Mouse (Mus musculus): Measurements from ENCODE around the gene Als2. TPM values are rescaled to one million over a fixed set of nuclear protein-coding genes. Genes with fewer than 3 reads are reported as not detected.

Gene Als2
- polyA plus RNA-seq, 1 experiment from 2014 or later: 2.6 TPM

DNA sequence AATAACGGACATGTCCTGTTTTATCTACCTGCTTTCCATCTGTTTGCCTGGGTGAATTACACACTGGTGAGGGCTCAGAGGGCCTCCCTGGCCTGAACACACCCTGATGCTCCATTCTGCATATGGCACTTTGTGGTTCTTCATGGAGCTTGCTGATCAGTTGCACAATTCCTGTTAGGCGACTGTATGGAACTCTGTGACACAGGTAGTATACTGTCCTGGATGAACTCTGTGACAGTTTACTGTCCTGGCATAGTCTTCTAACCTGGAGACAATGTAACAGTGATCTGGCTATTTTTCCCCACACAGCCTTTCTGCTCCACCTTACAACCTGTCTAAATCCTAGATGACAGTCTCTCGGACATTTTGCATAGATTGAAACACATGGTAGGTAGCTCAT, 77.9 kb downstream of the Als2 start:
- no peak overlapping the region for H3K9ac ChIP-seq (ENCODE audit: low read depth, low read length)
- peaks cover 13% of the 10 kb centered on the region; the same call in 1 of the 2 replicates for H3K36me3 ChIP-seq (ENCODE audit: control insufficient read depth, insufficient read depth)
- H3K4me2 ChIP-seq (replicated peaks; ENCODE audit: low read depth): no peak overlapping the region
- no peak overlapping the region for H3K27ac ChIP-seq (ENCODE audit: low read depth, low read length)
- TF ChIP-seq CTCF (IDR thresholded peaks at IDR 0.05; ENCODE audit: low read depth): no peak
- H3K9me3 ChIP-seq (ENCODE audit: control insufficient read depth): no peaks in the 10 kb centered on the region
- no peaks in the 10 kb centered on the region for H3K27me3 ChIP-seq (replicated peaks; ENCODE audit: control insufficient read depth, insufficient read depth, low read length)
- no peaks in the 10 kb centered on the region for H3K4me1 ChIP-seq (replicated peaks; ENCODE audit: control insufficient read depth, insufficient read depth, low read length)
- ATAC-seq: no peak
- WGBS: 80% methylated on average over 3 of the region's 3 CpGs
- H3K4me3 ChIP-seq (ENCODE audit: low read depth, low read length): no peak overlapping the region

DNA sequence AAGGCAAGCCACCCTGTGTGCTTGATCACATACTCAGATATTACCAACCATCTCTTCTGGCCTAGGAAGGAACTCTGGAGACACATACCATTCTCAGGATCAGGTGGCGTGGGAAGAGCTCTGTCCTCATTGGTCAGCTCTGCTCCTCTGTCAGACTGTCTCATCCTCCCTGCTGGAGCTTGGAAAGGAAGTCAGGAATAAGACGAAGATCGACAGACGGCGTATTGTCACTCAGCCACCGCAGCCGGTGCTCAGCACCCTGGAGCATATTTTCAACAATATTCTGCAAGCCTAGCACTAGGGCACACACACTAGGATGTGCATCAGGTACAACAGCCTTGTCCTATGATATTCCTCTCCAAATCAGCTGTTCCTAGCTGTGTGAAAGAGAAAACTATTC, 78.5 kb downstream of the Als2 start:
- WGBS: 83% methylated on average over 7 of the region's 7 CpGs
- ATAC-seq: no peak
- H3K27me3 ChIP-seq (replicated peaks; ENCODE audit: control insufficient read depth, insufficient read depth, low read length): no peaks in the 10 kb centered on the region
- H3K27ac ChIP-seq (ENCODE audit: low read depth, low read length): no peak overlapping the region
- H3K4me3 ChIP-seq (ENCODE audit: low read depth, low read length): no peak overlapping the region
- no peak overlapping the region for H3K9ac ChIP-seq (ENCODE audit: low read depth, low read length)
- no peaks in the 10 kb centered on the region for H3K4me1 ChIP-seq (replicated peaks; ENCODE audit: control insufficient read depth, insufficient read depth, low read length)
- TF ChIP-seq CTCF (IDR thresholded peaks at IDR 0.05; ENCODE audit: low read depth): no peak
- no peak overlapping the region for H3K4me2 ChIP-seq (replicated peaks; ENCODE audit: low read depth)
- H3K36me3 ChIP-seq (ENCODE audit: control insufficient read depth, insufficient read depth): peaks cover 11% of the 10 kb centered on the region; the same call in 1 of the 2 replicates
- no peaks in the 10 kb centered on the region for H3K9me3 ChIP-seq (ENCODE audit: control insufficient read depth)

DNA sequence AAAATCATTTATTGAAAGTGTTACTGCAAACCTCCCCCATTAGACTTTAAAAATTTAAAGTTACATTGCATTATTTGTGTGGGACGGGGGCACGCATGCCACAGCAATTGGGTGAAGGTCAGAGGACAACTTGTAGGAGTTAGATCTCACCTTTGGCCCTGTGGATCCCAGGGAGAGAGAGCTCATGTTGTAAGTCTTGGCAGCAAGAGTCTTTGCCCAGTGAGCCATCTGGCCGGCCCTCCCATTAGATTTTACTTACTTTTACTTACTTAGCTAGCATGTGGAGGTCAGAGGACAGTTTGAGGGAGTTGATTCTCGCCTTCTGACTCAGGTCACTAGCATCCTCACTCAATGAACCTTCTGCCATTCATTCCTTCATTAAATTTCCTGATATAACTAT, 79.2 kb downstream of the Als2 start:
- Histone ChIP-seq H3K27me3 (replicated peaks; ENCODE audit: control insufficient read depth, insufficient read depth, low read length) (no peaks in the 10 kb centered on the region), H3K4me2 (replicated peaks; ENCODE audit: low read depth) (no peak overlapping the region), H3K4me3 (ENCODE audit: low read depth, low read length) (no peak overlapping the region), H3K4me1 (replicated peaks; ENCODE audit: control insufficient read depth, insufficient read depth, low read length) (no peaks in the 10 kb centered on the region), H3K9me3 (ENCODE audit: control insufficient read depth) (no peaks in the 10 kb centered on the region), H3K9ac (ENCODE audit: low read depth, low read length) (no peak overlapping the region), H3K27ac (ENCODE audit: low read depth, low read length) (no peak overlapping the region), H3K36me3 (ENCODE audit: control insufficient read depth, insufficient read depth) (peaks cover 4% of the 10 kb centered on the region; the same call in 1 of the 2 replicates)
- no peak for ATAC-seq
- 78% methylated on average over 4 of the region's 4 CpGs for WGBS
- TF ChIP-seq CTCF (IDR thresholded peaks at IDR 0.05; ENCODE audit: low read depth): no peak

DNA sequence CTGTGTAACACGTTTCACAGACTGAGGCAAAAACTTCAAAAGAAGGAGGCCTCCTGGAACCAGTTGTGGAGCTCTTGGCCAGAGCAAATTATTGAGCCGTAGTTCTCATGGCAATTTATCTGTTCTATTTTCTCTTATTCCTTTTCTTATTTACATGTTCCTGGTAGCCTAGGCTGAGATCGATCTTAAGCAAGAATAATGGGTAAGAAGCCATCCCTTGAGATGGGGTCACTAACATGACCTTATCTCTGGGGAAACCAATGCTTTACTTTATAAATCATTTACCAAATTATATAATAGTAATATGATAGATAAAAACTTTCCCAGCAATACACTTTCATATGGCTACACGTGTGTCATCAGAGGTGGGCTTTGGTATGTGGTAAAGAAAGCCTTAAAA, 84.7 kb downstream of the Als2 start:
- Histone ChIP-seq H3K27ac (ENCODE audit: low read depth, low read length) (no peak overlapping the region), H3K9me3 (ENCODE audit: control insufficient read depth) (no peaks in the 10 kb centered on the region), H3K27me3 (replicated peaks; ENCODE audit: control insufficient read depth, insufficient read depth, low read length) (no peaks in the 10 kb centered on the region), H3K4me3 (ENCODE audit: low read depth, low read length) (no peak overlapping the region), H3K36me3 (ENCODE audit: control insufficient read depth, insufficient read depth) (no peaks in the 10 kb centered on the region), H3K4me1 (replicated peaks; ENCODE audit: control insufficient read depth, insufficient read depth, low read length) (no peaks in the 10 kb centered on the region), H3K4me2 (replicated peaks; ENCODE audit: low read depth) (no peak overlapping the region), H3K9ac (ENCODE audit: low read depth, low read length) (no peak overlapping the region)
- no peak for TF ChIP-seq CTCF (IDR thresholded peaks at IDR 0.05; ENCODE audit: low read depth)
- no peak for ATAC-seq
- WGBS: 47% methylated on average over 4 of the region's 4 CpGs

DNA sequence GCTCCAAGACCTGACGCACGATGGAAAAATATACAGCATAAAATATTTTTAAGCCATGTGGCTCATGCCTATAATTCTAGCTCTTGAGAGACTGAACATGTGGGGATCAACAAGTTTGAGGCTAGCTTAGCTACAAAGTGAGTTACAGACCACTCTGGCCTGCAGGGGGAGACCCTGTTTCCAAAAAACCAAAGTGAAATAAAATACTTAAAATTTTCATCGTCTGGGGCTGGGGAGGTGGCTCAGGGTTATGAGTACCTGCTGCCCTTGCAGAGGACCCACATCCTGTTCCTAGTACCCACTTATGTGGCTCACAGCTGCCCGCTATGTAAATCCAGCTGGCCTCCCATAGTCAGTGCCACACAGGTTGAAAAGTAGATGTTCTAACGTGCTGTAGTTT, 86.5 kb downstream of the Als2 start:
- 77% methylated on average over 5 of the region's 5 CpGs for WGBS
- Histone ChIP-seq H3K27me3 (replicated peaks; ENCODE audit: control insufficient read depth, insufficient read depth, low read length) (no peaks in the 10 kb centered on the region), H3K4me3 (ENCODE audit: low read depth, low read length) (no peak overlapping the region), H3K4me2 (replicated peaks; ENCODE audit: low read depth) (no peak overlapping the region), H3K4me1 (replicated peaks; ENCODE audit: control insufficient read depth, insufficient read depth, low read length) (no peaks in the 10 kb centered on the region), H3K27ac (ENCODE audit: low read depth, low read length) (no peak overlapping the region), H3K9me3 (ENCODE audit: control insufficient read depth) (no peaks in the 10 kb centered on the region), H3K9ac (ENCODE audit: low read depth, low read length) (no peak overlapping the region), H3K36me3 (ENCODE audit: control insufficient read depth, insufficient read depth) (no peaks in the 10 kb centered on the region)
- no peak for TF ChIP-seq CTCF (IDR thresholded peaks at IDR 0.05; ENCODE audit: low read depth)
- no peak for ATAC-seq

DNA sequence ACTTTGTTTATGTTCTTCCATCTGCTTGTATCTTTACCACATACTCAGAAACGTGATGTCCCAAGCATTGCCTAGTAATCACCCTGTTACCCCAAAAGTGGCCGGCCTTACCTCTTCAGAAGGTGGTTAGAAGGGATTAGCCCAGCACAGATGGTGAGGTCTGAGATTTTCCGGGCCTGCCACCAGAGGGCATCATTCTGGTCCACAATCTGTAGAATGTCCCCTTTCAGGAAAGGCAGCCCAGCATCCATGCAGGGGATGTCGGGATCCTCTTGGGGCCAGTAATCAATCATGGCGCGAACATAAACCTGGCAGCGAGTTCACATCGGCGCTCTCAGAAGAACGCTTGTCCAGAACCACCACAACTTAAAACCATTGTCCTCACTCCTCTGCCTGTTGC, 92.5 kb downstream of the Als2 start:
- no peaks in the 10 kb centered on the region for H3K4me1 ChIP-seq (replicated peaks; ENCODE audit: control insufficient read depth, insufficient read depth, low read length)
- no peaks in the 10 kb centered on the region for H3K36me3 ChIP-seq (ENCODE audit: control insufficient read depth, insufficient read depth)
- no peak overlapping the region for H3K9ac ChIP-seq (ENCODE audit: low read depth, low read length)
- ATAC-seq: no peak
- no peak overlapping the region for H3K4me2 ChIP-seq (replicated peaks; ENCODE audit: low read depth)
- TF ChIP-seq CTCF (IDR thresholded peaks at IDR 0.05; ENCODE audit: low read depth): peak; percentile 73
- H3K27ac ChIP-seq (ENCODE audit: low read depth, low read length): no peak overlapping the region
- no peaks in the 10 kb centered on the region for H3K27me3 ChIP-seq (replicated peaks; ENCODE audit: control insufficient read depth, insufficient read depth, low read length)
- H3K9me3 ChIP-seq (ENCODE audit: control insufficient read depth): no peaks in the 10 kb centered on the region
- H3K4me3 ChIP-seq (ENCODE audit: low read depth, low read length): no peak overlapping the region
- WGBS: 70% methylated on average over 10 of the region's 10 CpGs

DNA sequence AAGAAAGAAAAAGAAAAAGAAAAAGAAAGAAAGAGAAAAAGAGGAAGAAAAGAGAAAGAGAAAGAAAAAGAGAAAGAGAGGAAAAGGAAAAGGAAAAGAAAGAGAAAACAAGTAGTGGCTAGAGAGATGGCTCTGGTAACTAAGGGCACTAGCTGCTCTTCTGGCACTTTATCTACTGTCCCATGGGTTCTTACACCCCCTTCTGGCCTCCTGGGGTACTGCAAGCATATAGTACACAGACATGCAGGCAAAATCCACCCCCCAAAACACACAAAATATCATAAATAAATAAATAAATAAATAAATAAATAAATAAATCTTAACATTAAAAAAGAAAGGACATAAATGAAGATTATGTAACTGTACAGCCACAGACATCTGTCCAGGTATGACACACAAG, 94.2 kb downstream of the Als2 start:
- Histone ChIP-seq H3K4me1 (replicated peaks; ENCODE audit: control insufficient read depth, insufficient read depth, low read length) (no peaks in the 10 kb centered on the region), H3K9ac (ENCODE audit: low read depth, low read length) (no peak overlapping the region), H3K36me3 (ENCODE audit: control insufficient read depth, insufficient read depth) (no peaks in the 10 kb centered on the region), H3K27ac (ENCODE audit: low read depth, low read length) (no peak overlapping the region), H3K4me3 (ENCODE audit: low read depth, low read length) (no peak overlapping the region), H3K4me2 (replicated peaks; ENCODE audit: low read depth) (no peak overlapping the region), H3K27me3 (replicated peaks; ENCODE audit: control insufficient read depth, insufficient read depth, low read length) (no peaks in the 10 kb centered on the region), H3K9me3 (ENCODE audit: control insufficient read depth) (no peaks in the 10 kb centered on the region)
- no peak for ATAC-seq
- peak; percentile 81 for TF ChIP-seq CTCF (IDR thresholded peaks at IDR 0.05; ENCODE audit: low read depth)

Measured in intestine, postnatal 0 days (tissue).